ENCODE assay signal across 21 mouse cellular contexts in the genomic region with DNA sequence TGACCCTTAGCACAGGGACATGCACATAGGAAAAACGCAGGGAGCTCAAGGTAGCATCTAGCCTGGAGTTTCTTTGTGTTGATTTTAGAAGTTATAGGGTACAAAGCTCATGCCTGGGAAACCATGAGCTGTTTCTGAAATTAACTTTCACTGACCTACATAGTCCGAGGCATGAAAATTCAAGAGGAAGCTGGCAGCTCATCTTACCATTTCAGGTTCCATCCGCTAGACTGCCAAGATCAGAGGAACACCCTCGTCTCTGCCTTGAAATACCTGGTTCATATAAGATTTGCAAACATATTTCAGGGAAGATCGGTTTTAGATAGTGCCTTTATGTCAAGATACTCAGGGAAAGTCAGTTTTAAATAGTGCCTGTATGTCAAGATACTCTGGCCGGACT.
DNase-seq lines count a peak whose midpoint lies in the region; ATAC-seq and TF ChIP-seq lines count a peak whose summit lies in the region.
"Had no signal": no experiment of that assay in that cellular context is flagged by ENCODE, and none has a peak within 500 bp of the region (broad histone marks: within the 10 kb centered on the region; RNA-seq: fewer than 3 reads in every experiment).

No protein-coding gene starts in this region.

- no peaks in the 10 kb centered on the region for H3K36me3 ChIP-seq in heart, embryonic 10.5 days
- no peaks in the 10 kb centered on the region for H3K36me3 ChIP-seq in hindbrain, embryonic 13.5 days
- H3K36me3 ChIP-seq: embryonic facial prominence, embryonic 15.5 days; forebrain, embryonic 10.5 days; heart, embryonic 12.5 days; hindbrain, embryonic 12.5 days had no signal

- no peak overlapping the region for H3K4me3 ChIP-seq in cerebellum, adult 2 months (replicated peaks; ENCODE audit: insufficient read depth, low read depth, low read length)
- H3K4me3 ChIP-seq in heart, embryonic 10.5 days, result no peak overlapping the region
- H3K4me3 ChIP-seq in hindbrain, embryonic 13.5 days, result no peak overlapping the region
- H3K4me3 ChIP-seq: embryonic facial prominence, embryonic 15.5 days; erythroblast, embryonic 14.5 days; forebrain, embryonic 10.5 days; heart, adult 2 months; heart, embryonic 12.5 days; hindbrain, embryonic 12.5 days had no signal

- TF ChIP-seq POLR2A in cerebellum, adult 2 months (IDR thresholded peaks at IDR 0.05; ENCODE audit: borderline replicate concordance, insufficient read depth, low read length), result no peak

- peak in 1 of 2 experiments; percentile 64 for DNase-seq in cerebellum, adult 2 months
- no peak for DNase-seq in cerebellum, postnatal 4 days (ENCODE audit: low spot score in 2 of 2)
- no peak for DNase-seq in heart, embryonic 10.5 days (ENCODE audit: low spot score)
- no peak for DNase-seq in heart, adult 11 months
- peak; percentile 10 for DNase-seq in right cerebral cortex, adult 18-20 months
- no peak for DNase-seq in right cerebral cortex, postnatal 4 days
- DNase-seq: adrenal gland, postnatal 10 days; cerebellum, adult 11-12 months; cerebellum, postnatal 10 days; embryo, embryonic 11 days; heart, adult 2 months; heart, postnatal 36 days; kidney, adult 11 months had no signal

- WGBS in cerebellum, adult 2 months, result 25% methylated on average over 6 of the region's 6 CpGs
- 85% methylated on average over 6 of the region's 6 CpGs for WGBS in heart, embryonic 10.5 days
- 94% methylated on average over 6 of the region's 6 CpGs for WGBS in hindbrain, embryonic 13.5 days

- no peak overlapping the region for H3K9ac ChIP-seq in hindbrain, embryonic 13.5 days
- H3K9ac ChIP-seq: embryonic facial prominence, embryonic 15.5 days; heart, embryonic 12.5 days; hindbrain, embryonic 12.5 days had no signal

- peaks cover 20% of the 10 kb centered on the region for H3K4me1 ChIP-seq in cerebellum, adult 2 months (ENCODE audit: control insufficient read depth, insufficient read depth, low read length)
- H3K4me1 ChIP-seq in heart, embryonic 10.5 days, result peaks cover 18% of the 10 kb centered on the region
- H3K4me1 ChIP-seq in hindbrain, embryonic 13.5 days (replicated peaks), result peaks cover 3% of the 10 kb centered on the region; the same call in 1 of the 2 replicates
- H3K4me1 ChIP-seq: embryonic facial prominence, embryonic 15.5 days had no signal

- no peak for TF ChIP-seq CTCF in cerebellum, adult 2 months (IDR thresholded peaks at IDR 0.05; ENCODE audit: borderline replicate concordance, insufficient read depth, low read depth, low read length)

- H3K4me2 ChIP-seq in hindbrain, embryonic 13.5 days, result no peak overlapping the region
- H3K4me2 ChIP-seq: embryonic facial prominence, embryonic 15.5 days; heart, embryonic 12.5 days; hindbrain, embryonic 12.5 days had no signal

- peak overlapping the region; percentile 81 for H3K27ac ChIP-seq in cerebellum, adult 2 months (ENCODE audit: insufficient read depth, low read length)
- peak overlapping the region; percentile 22; the same call in 1 of the 2 replicates for H3K27ac ChIP-seq in heart, embryonic 10.5 days
- H3K27ac ChIP-seq in hindbrain, embryonic 13.5 days, result no peak overlapping the region
- H3K27ac ChIP-seq: embryonic facial prominence, embryonic 15.5 days; forebrain, embryonic 10.5 days; heart, adult 2 months; hindbrain, embryonic 12.5 days; hindbrain, postnatal 0 days had no signal

- no peaks in the 10 kb centered on the region for H3K27me3 ChIP-seq in cerebellum, adult 2 months (ENCODE audit: control insufficient read depth, insufficient read depth, low read length)
- no peaks in the 10 kb centered on the region for H3K27me3 ChIP-seq in heart, embryonic 10.5 days (ENCODE audit: insufficient read depth, poor library complexity, severe bottlenecking)
- no peaks in the 10 kb centered on the region for H3K27me3 ChIP-seq in hindbrain, embryonic 13.5 days
- H3K27me3 ChIP-seq: embryonic facial prominence, embryonic 15.5 days; heart, embryonic 12.5 days; hindbrain, embryonic 12.5 days had no signal

- ATAC-seq in hindbrain, embryonic 13.5 days (ENCODE audit: low FRiP score), result no peak
- ATAC-seq: forebrain, embryonic 14.5 days; hindbrain, postnatal 0 days had no signal

- no peaks in the 10 kb centered on the region for H3K9me3 ChIP-seq in heart, embryonic 10.5 days
- no peaks in the 10 kb centered on the region for H3K9me3 ChIP-seq in hindbrain, embryonic 13.5 days
- H3K9me3 ChIP-seq: embryonic facial prominence, embryonic 15.5 days; forebrain, embryonic 10.5 days; heart, embryonic 12.5 days; hindbrain, embryonic 12.5 days had no signal
